Mouse (Mus musculus) heart, embryonic 14.5 days (tissue): Measurements from ENCODE around the gene Cgref1. TPM values are rescaled to one million over a fixed set of nuclear protein-coding genes. Genes with fewer than 3 reads are reported as not detected.

Experiments used
- ATAC-seq: fragments of 200-750 bp; cut with Nextera tagmentation; 2 replicates; pipeline ENCODE4 v1.8.0; 2017; ENCODE audit warnings: low read depth, moderate TSS enrichment; ENCODE audit not compliant: insufficient number of reproducible peaks, insufficient read depth, low FRiP score
- H3K27ac ChIP-seq, 2 experiments: fragments of 200-500 bp in 1 of 2; fragments of 300-500 bp in 1 of 2; sonication (generic) in 1 of 2; replicated peaks in 1 of 2; 2 replicates each; pipeline ENCODE4 v1.5.1; 2012 to 2014; ENCODE audit warnings: low read depth in 2 of 2, low read length in 2 of 2, control low read depth in 1 of 2, mild to moderate bottlenecking in 1 of 2, mixed read lengths in 1 of 2; ENCODE audit not compliant: control insufficient read depth in 1 of 2, insufficient read depth in 1 of 2
- H3K27me3 ChIP-seq: fragments of 300-500 bp; sonication (generic); 2 replicates; pipeline ENCODE4 v1.6.1; 2014; ENCODE audit warnings: mild to moderate bottlenecking, low read length, control low read depth; ENCODE audit not compliant: control insufficient read depth, insufficient read depth
- H3K36me3 ChIP-seq: fragments of 300-500 bp; sonication (generic); 2 replicates; pipeline ENCODE4 v1.6.1; 2014; ENCODE audit warnings: mild to moderate bottlenecking, control low read depth, low read length, mixed read lengths; ENCODE audit not compliant: control insufficient read depth, insufficient read depth
- H3K4me1 ChIP-seq, 2 experiments: fragments of 200-500 bp in 1 of 2; fragments of 300-500 bp in 1 of 2; sonication (generic) in 1 of 2; 2 replicates each; pipeline ENCODE4 v1.6.1; 2012 to 2014; ENCODE audit warnings: low read length in 2 of 2, control low read depth in 1 of 2, mixed read lengths in 1 of 2; ENCODE audit not compliant: control insufficient read depth in 2 of 2, insufficient read depth in 2 of 2
- H3K4me2 ChIP-seq: fragments of 300-500 bp; sonication (generic); 2 replicates; pipeline ENCODE4 v1.6.1; 2014; ENCODE audit warnings: mild to moderate bottlenecking, low read length
- H3K4me3 ChIP-seq, 2 experiments: fragments of 200-500 bp in 1 of 2; fragments of 300-500 bp in 1 of 2; sonication (generic) in 1 of 2; 2 replicates each; pipeline ENCODE4 v1.5.1; 2012 to 2014; ENCODE audit warnings: low read length in 2 of 2, mild to moderate bottlenecking in 2 of 2, control low read depth in 1 of 2, low read depth in 1 of 2, moderate library complexity in 1 of 2; ENCODE audit not compliant: control insufficient read depth in 1 of 2, insufficient read depth in 1 of 2
- H3K9ac ChIP-seq: fragments of 300-500 bp; sonication (generic); 2 replicates; pipeline ENCODE4 v1.6.1; 2014; ENCODE audit warnings: mild to moderate bottlenecking, low read length
- H3K9me3 ChIP-seq: fragments of 300-500 bp; sonication (generic); 2 replicates; pipeline ENCODE4 v1.6.1; 2016; ENCODE audit warnings: low read length, control low read depth; ENCODE audit not compliant: control insufficient read depth
- WGBS: fragments of 180-500 bp; shearing (Covaris S2); extraction: QIAGEN DNeasy Blood & Tissue Kit; methylation state at CpG from one replicate; pipeline ENCODE4 v1.1.7; 2014; 5-methylcytosine and 5-hydroxymethylcytosine counted together
- polyA plus RNA-seq: library from polyadenylated mRNA; unstranded; fragments of >200 nt; fragmentation: Nextera tagmentation; extraction: Ambion mirVana; gene quantifications from 2 replicates; pipeline ENCODE4 v1.2.1, GENCODE M21; 2014

The Cgref1 gene
- polyA plus RNA-seq, 1 experiment from 2014 or later: 3.8 TPM

GRCm38 (mm10) chr5:30955751-30956150 is 10.4 kb upstream of the Cgref1 start:
- H3K27me3 ChIP-seq: no peaks in the 10 kb centered on the region
- H3K36me3 ChIP-seq: peaks cover 62% of the 10 kb centered on the region

GRCm38 (mm10) chr5:30954556-30954955 is 9.2 kb upstream of the Cgref1 start:
- Histone ChIP-seq H3K4me2 (no peak overlapping the region), H3K9me3 (no peaks in the 10 kb centered on the region), H3K4me1 (peaks cover 6 to 26% of the 10 kb centered on the region in 2 experiments), H3K27me3 (no peaks in the 10 kb centered on the region), H3K27ac (no peak overlapping the region), H3K36me3 (peaks cover 62% of the 10 kb centered on the region), H3K9ac (no peak overlapping the region), H3K4me3 (no peak overlapping the region)
- no peak for ATAC-seq
- WGBS: 97% methylated on average over 9 of the region's 9 CpGs

More at GRCm38 (mm10) chr5:30955751-30956150, 10.4 kb upstream of the Cgref1 start:
- 95% methylated on average over 6 of the region's 6 CpGs for WGBS
- H3K9me3 ChIP-seq: no peaks in the 10 kb centered on the region
- no peak overlapping the region for H3K9ac ChIP-seq
- no peak overlapping the region for H3K4me2 ChIP-seq
- peaks cover 6 to 21% of the 10 kb centered on the region in 2 experiments for H3K4me1 ChIP-seq
- no peak overlapping the region for H3K27ac ChIP-seq
- no peak for ATAC-seq
- no peak overlapping the region for H3K4me3 ChIP-seq

- H3K4me3 ChIP-seq: no peak overlapping the region
- peaks cover 62% of the 10 kb centered on the region for H3K36me3 ChIP-seq
- ATAC-seq: no peak
- H3K9ac ChIP-seq: no peak overlapping the region
- WGBS: 95% methylated on average over 6 of the region's 6 CpGs
- no peak overlapping the region for H3K4me2 ChIP-seq
- H3K27me3 ChIP-seq: no peaks in the 10 kb centered on the region
- no peaks in the 10 kb centered on the region for H3K9me3 ChIP-seq
- no peak overlapping the region for H3K27ac ChIP-seq
- H3K4me1 ChIP-seq: peaks cover 4 to 21% of the 10 kb centered on the region in 2 experiments
Observed at GRCm38 (mm10) chr5:30954065-30954464, 8.7 kb upstream of the Cgref1 start.

- Histone ChIP-seq H3K4me3 (no peak overlapping the region), H3K27me3 (no peaks in the 10 kb centered on the region), H3K4me1 (peaks cover 0 to 9% of the 10 kb centered on the region in 2 experiments; a peak in 3 of 4 replicates), H3K27ac (no peak overlapping the region), H3K36me3 (peaks cover 48% of the 10 kb centered on the region), H3K4me2 (no peak overlapping the region), H3K9ac (no peak overlapping the region), H3K9me3 (no peaks in the 10 kb centered on the region)
- no peak for ATAC-seq
- 85% methylated on average over 5 of the region's 5 CpGs for WGBS
Observed at GRCm38 (mm10) chr5:30952551-30952950, 7.2 kb upstream of the Cgref1 start.

GRCm38 (mm10) chr5:30951706-30952105 is 6.3 kb upstream of the Cgref1 start:
- Histone ChIP-seq H3K36me3 (peaks cover 45% of the 10 kb centered on the region), H3K4me3 (no peak overlapping the region), H3K27ac (no peak overlapping the region), H3K4me1 (peaks cover 0 to 9% of the 10 kb centered on the region in 2 experiments; a peak in 3 of 4 replicates), H3K27me3 (no peaks in the 10 kb centered on the region), H3K4me2 (no peak overlapping the region), H3K9me3 (no peaks in the 10 kb centered on the region), H3K9ac (no peak overlapping the region)
- no peak for ATAC-seq
- WGBS: 83% methylated on average over 6 of the region's 6 CpGs

GRCm38 (mm10) chr5:30950922-30951321 is 5.5 kb upstream of the Cgref1 start:
- WGBS: 77% methylated on average over 2 of the region's 2 CpGs
- no peak overlapping the region for H3K27ac ChIP-seq
- no peak overlapping the region for H3K9ac ChIP-seq
- H3K4me2 ChIP-seq: peak overlapping the region; percentile 94; the same call in 1 of the 2 replicates
- peaks cover 43% of the 10 kb centered on the region for H3K36me3 ChIP-seq
- H3K27me3 ChIP-seq: peaks cover 4% of the 10 kb centered on the region
- H3K4me3 ChIP-seq: no peak overlapping the region
- no peak for ATAC-seq
- H3K9me3 ChIP-seq: no peaks in the 10 kb centered on the region
- peaks cover 0 to 9% of the 10 kb centered on the region in 2 experiments; a peak in 3 of 4 replicates for H3K4me1 ChIP-seq

GRCm38 (mm10) chr5:30950451-30950850 is 5.1 kb upstream of the Cgref1 start:
- WGBS: 59% methylated on average over 4 of the region's 4 CpGs
- ATAC-seq: no peak
- peak overlapping the region; percentile 37 to 61; a peak in 1 of 4 replicates for H3K27ac ChIP-seq
- peaks cover 4% of the 10 kb centered on the region for H3K27me3 ChIP-seq
- peak overlapping the region; percentile 79 for H3K9ac ChIP-seq
- peak overlapping the region; percentile 94 for H3K4me2 ChIP-seq
- peaks cover 0 to 9% of the 10 kb centered on the region in 2 experiments; a peak in 3 of 4 replicates for H3K4me1 ChIP-seq
- H3K36me3 ChIP-seq: peaks cover 38% of the 10 kb centered on the region
- peak overlapping the region; percentile 71 to 83 for H3K4me3 ChIP-seq
- no peaks in the 10 kb centered on the region for H3K9me3 ChIP-seq
